Mouse (Mus musculus) forebrain, embryonic 13.5 days (tissue): ENCODE results near the gene Zdhhc6. TPM values are rescaled to one million over a fixed set of nuclear protein-coding genes. Genes with fewer than 3 reads are reported as not detected.

Source experiments
- ATAC-seq: fragments of 200-750 bp; cut with Nextera tagmentation; 2 replicates; pipeline ENCODE4 v1.8.0; 2017
- H3K27ac ChIP-seq: fragments of 300-500 bp; sonication (generic); 2 replicates; pipeline ENCODE4 v1.5.1; 2015; ENCODE audit warnings: inconsistent platforms, mild to moderate bottlenecking, moderate library complexity
- H3K27me3 ChIP-seq: fragments of 300-500 bp; sonication (generic); 2 replicates; pipeline ENCODE4 v1.6.1; 2015; ENCODE audit warnings: mild to moderate bottlenecking, inconsistent platforms
- H3K36me3 ChIP-seq: fragments of 300-500 bp; sonication (generic); 2 replicates; pipeline ENCODE4 v1.6.1; 2015; ENCODE audit warnings: mild to moderate bottlenecking, inconsistent platforms; ENCODE audit not compliant: poor library complexity, severe bottlenecking
- H3K4me1 ChIP-seq: fragments of 300-500 bp; sonication (generic); 2 replicates; pipeline ENCODE4 v1.6.1; 2015; ENCODE audit warnings: inconsistent platforms
- H3K4me2 ChIP-seq: fragments of 300-500 bp; sonication (generic); 2 replicates; pipeline ENCODE4 v1.6.1; 2015; ENCODE audit warnings: inconsistent platforms, mild to moderate bottlenecking, moderate library complexity
- H3K4me3 ChIP-seq: fragments of 300-500 bp; sonication (generic); 2 replicates; pipeline ENCODE4 v1.5.1; 2015; ENCODE audit warnings: mild to moderate bottlenecking, inconsistent platforms
- H3K9ac ChIP-seq: fragments of 300-500 bp; sonication (generic); 2 replicates; pipeline ENCODE4 v1.6.1; 2015; ENCODE audit warnings: mild to moderate bottlenecking, inconsistent platforms
- H3K9me3 ChIP-seq: fragments of 300-500 bp; sonication (generic); replicated peaks from 2 replicates; pipeline ENCODE4 v1.6.1; 2016; ENCODE audit warnings: inconsistent platforms
- WGBS: fragments of 180-500 bp; shearing (Covaris S2); methylation state at CpG from one replicate; pipeline ENCODE4 v1.1.7; 2015; 5-methylcytosine and 5-hydroxymethylcytosine counted together
- polyA plus RNA-seq: library from polyadenylated mRNA; unstranded; fragments of >200 nt; fragmentation: Nextera tagmentation; extraction: Ambion mirVana; gene quantifications from 2 replicates; pipeline ENCODE4 v1.2.1, GENCODE M21; 2015

Zdhhc6 gene
- polyA plus RNA-seq, 1 experiment from 2014 or later = 74.9 TPM

- WGBS = 80% methylated on average over 1 of the region's 1 CpGs
- no peak for ATAC-seq
- H3K9me3 ChIP-seq = no peaks in the 10 kb centered on the region
- H3K9ac ChIP-seq = no peak overlapping the region
- H3K27me3 ChIP-seq = no peaks in the 10 kb centered on the region
- H3K27ac ChIP-seq = no peak overlapping the region
- no peaks in the 10 kb centered on the region for H3K4me1 ChIP-seq
- H3K36me3 ChIP-seq = peaks cover 85% of the 10 kb centered on the region
- no peak overlapping the region for H3K4me2 ChIP-seq
- H3K4me3 ChIP-seq = no peak overlapping the region
Measured at GRCm38 (mm10) chr19:55299378-55299777, 16.5 kb downstream of the Zdhhc6 start.

GRCm38 (mm10) chr19:55297961-55298360 is 17.9 kb downstream of the Zdhhc6 start:
- no peak for ATAC-seq
- Histone ChIP-seq H3K36me3 (peaks cover 70% of the 10 kb centered on the region), H3K27me3 (no peaks in the 10 kb centered on the region), H3K9ac (no peak overlapping the region), H3K4me1 (no peaks in the 10 kb centered on the region), H3K4me3 (no peak overlapping the region), H3K9me3 (no peaks in the 10 kb centered on the region), H3K4me2 (no peak overlapping the region), H3K27ac (no peak overlapping the region)
- WGBS = 88% methylated on average over 5 of the region's 5 CpGs

GRCm38 (mm10) chr19:55297489-55297888 is 18.3 kb downstream of the Zdhhc6 start:
- Histone ChIP-seq H3K4me3 (no peak overlapping the region), H3K27me3 (no peaks in the 10 kb centered on the region), H3K4me1 (no peaks in the 10 kb centered on the region), H3K9me3 (no peaks in the 10 kb centered on the region), H3K36me3 (peaks cover 66% of the 10 kb centered on the region), H3K4me2 (no peak overlapping the region), H3K9ac (no peak overlapping the region), H3K27ac (no peak overlapping the region)
- ATAC-seq = no peak
- whole genome bisulfite sequencing = 84% methylated on average over 2 of the region's 2 CpGs

GRCm38 (mm10) chr19:55296301-55296700 is 19.5 kb downstream of the Zdhhc6 start:
- Histone ChIP-seq H3K9ac (no peak overlapping the region), H3K9me3 (no peaks in the 10 kb centered on the region), H3K27me3 (no peaks in the 10 kb centered on the region), H3K27ac (no peak overlapping the region), H3K36me3 (peaks cover 55% of the 10 kb centered on the region), H3K4me3 (no peak overlapping the region), H3K4me2 (no peak overlapping the region), H3K4me1 (no peaks in the 10 kb centered on the region)
- 93% methylated on average over 2 of the region's 2 CpGs for WGBS
- no peak for ATAC-seq

- Histone ChIP-seq H3K4me2 (no peak overlapping the region), H3K27ac (no peak overlapping the region), H3K9me3 (no peaks in the 10 kb centered on the region), H3K36me3 (peaks cover 48% of the 10 kb centered on the region), H3K9ac (no peak overlapping the region), H3K4me3 (no peak overlapping the region), H3K4me1 (no peaks in the 10 kb centered on the region), H3K27me3 (no peaks in the 10 kb centered on the region)
- WGBS = 90% methylated on average over 3 of the region's 3 CpGs
- ATAC-seq = no peak
Measured at GRCm38 (mm10) chr19:55295556-55295955, 20.3 kb downstream of the Zdhhc6 start.

- Histone ChIP-seq H3K27ac (no peak overlapping the region), H3K9me3 (no peaks in the 10 kb centered on the region), H3K4me3 (no peak overlapping the region), H3K27me3 (no peaks in the 10 kb centered on the region), H3K36me3 (peaks cover 43% of the 10 kb centered on the region), H3K4me2 (no peak overlapping the region), H3K9ac (no peak overlapping the region), H3K4me1 (no peaks in the 10 kb centered on the region)
- WGBS = 93% methylated on average over 9 of the region's 9 CpGs
- ATAC-seq = no peak
Measured at GRCm38 (mm10) chr19:55295075-55295474, 20.8 kb downstream of the Zdhhc6 start.

- H3K9me3 ChIP-seq = no peaks in the 10 kb centered on the region
- H3K4me1 ChIP-seq = no peaks in the 10 kb centered on the region
- no peaks in the 10 kb centered on the region for H3K27me3 ChIP-seq
- H3K9ac ChIP-seq = no peak overlapping the region
- H3K36me3 ChIP-seq = peaks cover 33% of the 10 kb centered on the region
- no peak overlapping the region for H3K27ac ChIP-seq
- H3K4me3 ChIP-seq = no peak overlapping the region
- H3K4me2 ChIP-seq = no peak overlapping the region
- 14% methylated on average over 4 of the region's 4 CpGs for WGBS
- ATAC-seq = no peak
Measured at GRCm38 (mm10) chr19:55293175-55293574, 22.7 kb downstream of the Zdhhc6 start.

- WGBS = 81% methylated on average over 2 of the region's 2 CpGs
- Histone ChIP-seq H3K4me1 (no peaks in the 10 kb centered on the region), H3K27ac (no peak overlapping the region), H3K9ac (no peak overlapping the region), H3K36me3 (peaks cover 29% of the 10 kb centered on the region), H3K4me2 (no peak overlapping the region), H3K9me3 (no peaks in the 10 kb centered on the region), H3K4me3 (no peak overlapping the region), H3K27me3 (no peaks in the 10 kb centered on the region)
- no peak for ATAC-seq
Measured at GRCm38 (mm10) chr19:55292210-55292850, 23.5 kb downstream of the Zdhhc6 start.

- H3K27ac ChIP-seq = no peak overlapping the region
- ATAC-seq = no peak
- WGBS = 86% methylated on average over 2 of the region's 2 CpGs
- H3K9ac ChIP-seq = no peak overlapping the region
- H3K4me3 ChIP-seq = no peak overlapping the region
- H3K36me3 ChIP-seq = peaks cover 17% of the 10 kb centered on the region
- no peak overlapping the region for H3K4me2 ChIP-seq
- no peaks in the 10 kb centered on the region for H3K4me1 ChIP-seq
- H3K9me3 ChIP-seq = no peaks in the 10 kb centered on the region
- H3K27me3 ChIP-seq = no peaks in the 10 kb centered on the region
Measured at GRCm38 (mm10) chr19:55290621-55291270, 25.1 kb downstream of the Zdhhc6 start.

GRCm38 (mm10) chr19:55288974-55289373 is 26.9 kb downstream of the Zdhhc6 start:
- peaks cover 8% of the 10 kb centered on the region for H3K36me3 ChIP-seq
- H3K9ac ChIP-seq = no peak overlapping the region
- no peaks in the 10 kb centered on the region for H3K9me3 ChIP-seq
- no peaks in the 10 kb centered on the region for H3K27me3 ChIP-seq
- H3K4me3 ChIP-seq = no peak overlapping the region
- no peak overlapping the region for H3K4me2 ChIP-seq
- H3K27ac ChIP-seq = no peak overlapping the region
- no peak for ATAC-seq
- H3K4me1 ChIP-seq = no peaks in the 10 kb centered on the region

- Histone ChIP-seq H3K4me2 (no peak overlapping the region), H3K4me1 (no peaks in the 10 kb centered on the region), H3K36me3 (peaks cover 8% of the 10 kb centered on the region), H3K27me3 (no peaks in the 10 kb centered on the region), H3K4me3 (no peak overlapping the region), H3K9ac (no peak overlapping the region), H3K27ac (no peak overlapping the region), H3K9me3 (no peaks in the 10 kb centered on the region)
- ATAC-seq = no peak
- WGBS = 94% methylated on average over 4 of the region's 4 CpGs
Measured at GRCm38 (mm10) chr19:55286034-55286433, 29.8 kb downstream of the Zdhhc6 start.

- no peak overlapping the region for H3K9ac ChIP-seq
- H3K27ac ChIP-seq = no peak overlapping the region
- H3K36me3 ChIP-seq = peaks cover 8% of the 10 kb centered on the region
- no peak for ATAC-seq
- H3K27me3 ChIP-seq = no peaks in the 10 kb centered on the region
- no peaks in the 10 kb centered on the region for H3K9me3 ChIP-seq
- WGBS = 91% methylated on average over 4 of the region's 4 CpGs
- no peak overlapping the region for H3K4me2 ChIP-seq
- no peak overlapping the region for H3K4me3 ChIP-seq
- no peaks in the 10 kb centered on the region for H3K4me1 ChIP-seq
Measured at GRCm38 (mm10) chr19:55284093-55284492, 31.7 kb downstream of the Zdhhc6 start.

GRCm38 (mm10) chr19:55276770-55277169 is 39.1 kb downstream of the Zdhhc6 start:
- Histone ChIP-seq H3K9me3 (no peaks in the 10 kb centered on the region), H3K4me1 (no peaks in the 10 kb centered on the region), H3K9ac (no peak overlapping the region), H3K27ac (no peak overlapping the region), H3K27me3 (no peaks in the 10 kb centered on the region), H3K4me2 (no peak overlapping the region), H3K36me3 (no peaks in the 10 kb centered on the region), H3K4me3 (no peak overlapping the region)
- 93% methylated on average over 3 of the region's 3 CpGs for WGBS
- no peak for ATAC-seq
